Mouse (Mus musculus) thymus, postnatal 0 days (tissue): ENCODE measurements around the gene Gm5767. TPM values are rescaled to one million over a fixed set of nuclear protein-coding genes. Genes with fewer than 3 reads are reported as not detected.

Source experiments
- DNase-seq: peaks from one replicate; pipeline ENCODE4 v3.0.0-alpha.2; 2015; ENCODE audit warnings: low spot score
- polyA plus RNA-seq: library from polyadenylated mRNA; unstranded; fragments of >200 nt; fragmentation: Nextera tagmentation; extraction: Ambion mirVana; gene quantifications from 2 replicates; pipeline ENCODE4 v1.2.1, GENCODE M21; 2015

Gm5767 gene
- polyA plus RNA-seq, result not detected in 2 replicates

GRCm38 (mm10) chr16:8680470-8680869 is at the start of gene Gm5767:
Gene Gm5767 (plus strand): TSS chr16:8680770.
- no peak for DNase-seq

- DNase-seq, result peak; percentile 76
Observed at GRCm38 (mm10) chr16:8631428-8631827, 49.1 kb upstream of the Gm5767 start.

GRCm38 (mm10) chr16:8636867-8637216 is 43.7 kb upstream of the Gm5767 start:
- no peak for DNase-seq

GRCm38 (mm10) chr16:8637217-8638051 is 43.1 kb upstream of the Gm5767 start, which contains the start of the genes Pmm2 and Tmem186:
Gene Pmm2 (plus strand): TSS chr16:8637674.
Gene Tmem186 (minus strand): TSS chr16:8637712.
- peak; percentile 84 for DNase-seq

- no peak for DNase-seq
Observed at GRCm38 (mm10) chr16:8638131-8638530, 42.4 kb upstream of the Gm5767 start.

- DNase-seq, result no peak
Observed at GRCm38 (mm10) chr16:8639466-8640191, 40.9 kb upstream of the Gm5767 start.

GRCm38 (mm10) chr16:8643855-8644254 is 36.7 kb upstream of the Gm5767 start:
- DNase-seq, result peak; percentile 42

- no peak for DNase-seq
Observed at GRCm38 (mm10) chr16:8645546-8645945, 35.0 kb upstream of the Gm5767 start.

- DNase-seq, result no peak
Observed at GRCm38 (mm10) chr16:8650007-8650406, 30.6 kb upstream of the Gm5767 start.

- DNase-seq, result no peak
Observed at GRCm38 (mm10) chr16:8655108-8655507, 25.5 kb upstream of the Gm5767 start.

GRCm38 (mm10) chr16:8655599-8655998 is 25.0 kb upstream of the Gm5767 start:
- no peak for DNase-seq

GRCm38 (mm10) chr16:8656256-8656655 is 24.3 kb upstream of the Gm5767 start:
- DNase-seq, result no peak

- no peak for DNase-seq
Observed at GRCm38 (mm10) chr16:8658349-8658748, 22.2 kb upstream of the Gm5767 start.

- DNase-seq, result no peak
Observed at GRCm38 (mm10) chr16:8658764-8659163, 21.8 kb upstream of the Gm5767 start.

GRCm38 (mm10) chr16:8663022-8663421 is 17.5 kb upstream of the Gm5767 start:
- DNase-seq, result no peak

- no peak for DNase-seq
Observed at GRCm38 (mm10) chr16:8663606-8664539, 16.7 kb upstream of the Gm5767 start.

- no peak for DNase-seq
Observed at GRCm38 (mm10) chr16:8665367-8665766, 15.2 kb upstream of the Gm5767 start.

GRCm38 (mm10) chr16:8666452-8666851 is 14.1 kb upstream of the Gm5767 start:
- DNase-seq, result no peak

- no peak for DNase-seq
Observed at GRCm38 (mm10) chr16:8667261-8667660, 13.3 kb upstream of the Gm5767 start.

GRCm38 (mm10) chr16:8667814-8668213 is 12.8 kb upstream of the Gm5767 start:
- DNase-seq, result no peak

- no peak for DNase-seq
Observed at GRCm38 (mm10) chr16:8668386-8668785, 12.2 kb upstream of the Gm5767 start.
